Mouse (Mus musculus): ENCODE measurements at regions not wholly inside any gene's neighbourhood (a gene's known extent, or its start where the extent isn't known, plus 50 kb on each side); places are given as distances from the start of the nearest gene placed in this dataset.
A peak's percentile ranks its signal among the peaks of the same experiment; 100 is the strongest.

GRCm38 (mm10) chr7:70972023-70972400 is 379.3 kb downstream of the Gm10295 start:
- DNase-seq, result peak; percentile 65

- DNase-seq, result no peak
Observed at GRCm38 (mm10) chr7:70971323-70972022, 379.8 kb downstream of the Gm10295 start.

GRCm38 (mm10) chr7:70952318-70952959 is 398.8 kb downstream of the Gm10295 start:
- DNase-seq, result no peak

- DNase-seq, result no peak
Observed at GRCm38 (mm10) chr7:70948281-70948680, 403.0 kb downstream of the Gm10295 start.

- no peak for DNase-seq
Observed at GRCm38 (mm10) chr7:70946260-70946659, 405.0 kb downstream of the Gm10295 start.

- DNase-seq, result peak; percentile 34
Observed at GRCm38 (mm10) chr7:70930911-70931310, 420.4 kb downstream of the Gm10295 start.

GRCm38 (mm10) chr7:70929935-70930334 is 421.4 kb downstream of the Gm10295 start:
- DNase-seq, result no peak

GRCm38 (mm10) chr7:70928001-70928400 is 423.3 kb downstream of the Gm10295 start:
- DNase-seq, result no peak

- peak; percentile 28 for DNase-seq
Observed at GRCm38 (mm10) chr7:70917016-70917415, 434.3 kb downstream of the Gm10295 start.

GRCm38 (mm10) chr7:70908921-70909320 is 442.4 kb downstream of the Gm10295 start:
- DNase-seq, result no peak

- DNase-seq, result no peak
Observed at GRCm38 (mm10) chr7:70891700-70892099, 459.6 kb downstream of the Gm10295 start.

- no peak for DNase-seq
Observed at GRCm38 (mm10) chr7:70880496-70880895, 470.8 kb downstream of the Gm10295 start.

GRCm38 (mm10) chr7:70874393-70874792 is 476.9 kb downstream of the Gm10295 start:
- DNase-seq, result no peak

- peak; percentile 20 for DNase-seq
Observed at GRCm38 (mm10) chr7:70870841-70871534, 480.3 kb downstream of the Gm10295 start.

- DNase-seq, result peak; percentile 80
Observed at GRCm38 (mm10) chr7:70869125-70869524, 482.2 kb downstream of the Gm10295 start.

- no peak for DNase-seq
Observed at GRCm38 (mm10) chr7:70859957-70860356, 491.3 kb downstream of the Gm10295 start.

- no peak for DNase-seq
Observed at GRCm38 (mm10) chr7:70850726-70851125, 484.2 kb upstream of the Nr2f2 start.

- DNase-seq, result no peak
Observed at GRCm38 (mm10) chr7:70848016-70848776, 481.7 kb upstream of the Nr2f2 start.

- peak; percentile 71 for DNase-seq
Observed at GRCm38 (mm10) chr7:70847450-70847993, 481.0 kb upstream of the Nr2f2 start.

- no peak for DNase-seq
Observed at GRCm38 (mm10) chr7:70846076-70846475, 479.5 kb upstream of the Nr2f2 start.

GRCm38 (mm10) chr7:70840142-70840541 is 473.6 kb upstream of the Nr2f2 start:
- no peak for DNase-seq

- DNase-seq, result peak; percentile 65
Observed at GRCm38 (mm10) chr7:70839190-70839589, 472.7 kb upstream of the Nr2f2 start.

Data from kidney, adult 11 months (tissue).